ENCODE assay signal across 23 mouse cellular contexts in the genomic region with DNA sequence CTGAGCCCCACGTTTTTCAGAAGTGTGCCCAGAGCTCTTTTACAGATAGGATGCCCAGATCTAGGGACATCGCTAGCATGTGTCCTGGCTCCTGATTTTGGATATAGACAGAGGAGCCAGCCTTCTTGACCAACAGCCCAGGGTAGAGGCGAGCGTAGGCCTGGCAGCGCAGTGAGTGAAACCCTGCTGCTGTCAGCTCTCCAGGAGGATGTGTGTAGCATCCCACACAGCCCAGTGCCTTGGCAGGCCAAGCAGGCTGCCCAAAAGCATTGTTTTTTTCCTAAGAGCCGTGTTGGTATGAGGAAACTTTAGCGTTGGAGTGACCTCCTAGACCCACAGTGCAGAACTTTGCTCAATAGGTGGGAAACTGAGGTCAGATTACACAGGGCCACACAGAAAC. TPM values are rescaled to one million over a fixed set of nuclear protein-coding genes. Genes with fewer than 3 reads are reported as not detected.
DNase-seq lines count a peak whose midpoint lies in the region; ATAC-seq lines count a peak whose summit lies in the region.
"Had no signal": no experiment of that assay in that cellular context is flagged by ENCODE, and none has a peak within 500 bp of the region (broad histone marks: within the 10 kb centered on the region; RNA-seq: fewer than 3 reads in every experiment).

No protein-coding gene starts in this region.

- H3K27me3 ChIP-seq in heart, embryonic 12.5 days (replicated peaks), result no peaks in the 10 kb centered on the region
- H3K27me3 ChIP-seq in midbrain, embryonic 11.5 days (ENCODE audit: control insufficient read depth, insufficient read depth, low read length), result no peaks in the 10 kb centered on the region
- H3K27me3 ChIP-seq in midbrain, embryonic 10.5 days (ENCODE audit: low read depth, poor library complexity, severe bottlenecking), result no peaks in the 10 kb centered on the region
- H3K27me3 ChIP-seq: CH12.LX had no signal

- WGBS in heart, embryonic 12.5 days, result 73% methylated on average over 7 of the region's 7 CpGs
- WGBS in midbrain, embryonic 11.5 days, result 86% methylated on average over 7 of the region's 7 CpGs
- WGBS in midbrain, embryonic 10.5 days, result 85% methylated on average over 7 of the region's 7 CpGs

- H3K4me1 ChIP-seq in heart, embryonic 12.5 days (replicated peaks), result no peaks in the 10 kb centered on the region
- no peaks in the 10 kb centered on the region for H3K4me1 ChIP-seq in midbrain, embryonic 11.5 days (ENCODE audit: control insufficient read depth, insufficient read depth, low read length)
- peaks cover 4% of the 10 kb centered on the region; the same call in 1 of the 2 replicates for H3K4me1 ChIP-seq in midbrain, embryonic 10.5 days

- no peak for DNase-seq in frontal cortex, postnatal 10 days (ENCODE audit: low spot score in 2 of 2)
- peak; percentile 59 for DNase-seq in heart, adult 11 months
- peak; percentile 70 for DNase-seq in midbrain, embryonic 11.5 days (ENCODE audit: low spot score, missing footprints)
- no peak for DNase-seq in midbrain, embryonic 10.5 days (ENCODE audit: low spot score)
- peak; percentile 43 for DNase-seq in brain, adult 2 months (ENCODE audit: low read depth, low spot score)
- no peak for DNase-seq in adrenal gland, postnatal 36 days
- DNase-seq: adrenal gland, adult 2 months; adrenal gland, adult 8-10 months; adrenal gland, postnatal 10 days; adrenal gland, postnatal 14 days; adrenal gland, postnatal 25 days; B cell, adult 2 months; cerebellum, adult 11 months; cerebellum, adult 11-12 months; cerebellum, adult 18-20 months; cerebellum, adult 2 months had no signal

- no peak overlapping the region for H3K9ac ChIP-seq in heart, embryonic 12.5 days
- H3K9ac ChIP-seq in midbrain, embryonic 11.5 days (ENCODE audit: low read length), result no peak overlapping the region

- no peak overlapping the region for H3K4me2 ChIP-seq in heart, embryonic 12.5 days
- no peak overlapping the region for H3K4me2 ChIP-seq in midbrain, embryonic 11.5 days

- H3K4me3 ChIP-seq in heart, embryonic 12.5 days, result no peak overlapping the region
- H3K4me3 ChIP-seq in midbrain, embryonic 11.5 days (ENCODE audit: low read depth, low read length), result no peak overlapping the region
- no peak overlapping the region for H3K4me3 ChIP-seq in midbrain, embryonic 10.5 days

- no peak overlapping the region for H3K27ac ChIP-seq in heart, embryonic 12.5 days (ENCODE audit: poor library complexity, severe bottlenecking)
- H3K27ac ChIP-seq in midbrain, embryonic 11.5 days (ENCODE audit: low read depth, low read length), result no peak overlapping the region
- H3K27ac ChIP-seq in midbrain, embryonic 10.5 days (replicated peaks), result no peak overlapping the region

- H3K36me3 ChIP-seq in heart, embryonic 12.5 days, result no peaks in the 10 kb centered on the region
- H3K36me3 ChIP-seq in midbrain, embryonic 11.5 days (ENCODE audit: control insufficient read depth, insufficient read depth, low read length), result no peaks in the 10 kb centered on the region
- no peaks in the 10 kb centered on the region for H3K36me3 ChIP-seq in midbrain, embryonic 10.5 days
- H3K36me3 ChIP-seq: G1E had no signal

- ATAC-seq in frontal cortex, adult (ENCODE audit: low TSS enrichment), result peak; percentile 95
- ATAC-seq in heart, embryonic 12.5 days (ENCODE audit: insufficient number of reproducible peaks, low FRiP score), result no peak
- ATAC-seq in midbrain, embryonic 11.5 days (ENCODE audit: low FRiP score), result no peak
- ATAC-seq: activated CD4-positive, CD25-positive, alpha-beta regulatory T cell, adult 4 months; CD4-positive, CD25-positive, alpha-beta regulatory T cell, adult 4 months; Patski had no signal

- no peaks in the 10 kb centered on the region for H3K9me3 ChIP-seq in heart, embryonic 12.5 days (replicated peaks)
- no peaks in the 10 kb centered on the region for H3K9me3 ChIP-seq in midbrain, embryonic 11.5 days (ENCODE audit: control insufficient read depth, low read length)
- H3K9me3 ChIP-seq in midbrain, embryonic 10.5 days (replicated peaks), result no peaks in the 10 kb centered on the region
- H3K9me3 ChIP-seq: G1E had no signal

RNA-seq across cellular contexts. Expression of a gene that starts 12.8 kb away (rescaled TPM):
- 5.1 and 5.9 TPM in 2 replicates for polyA plus RNA-seq in heart, embryonic 12.5 days (2016; fragmentation: Nextera tagmentation; extraction: Ambion mirVana)
- polyA plus RNA-seq in midbrain, embryonic 11.5 days (2014; fragmentation: Nextera tagmentation; extraction: Ambion mirVana), result 23.0 and 23.1 TPM in 2 replicates
- polyA plus RNA-seq in midbrain, embryonic 10.5 days (2016; fragmentation: Nextera tagmentation; extraction: Ambion mirVana), result 19.0 and 28.6 TPM in 2 replicates
- 1 to 10 TPM; 5.9 to 6.1 TPM for total RNA-seq in adrenal gland, postnatal 36 days (2021)
- polyA plus RNA-seq: G1E had no signal

Comparison
In these comparisons a context has a peak if more than half of its experiments do, and no peak if none do; other contexts are left out.
1. DNase-seq: peak in heart, adult 11 months (single experiment), midbrain, embryonic 11.5 days (single experiment) and brain, adult 2 months (single experiment); none in frontal cortex, postnatal 10 days (0 of 2), midbrain, embryonic 10.5 days (single experiment) and adrenal gland, postnatal 36 days (0 of 2).